Mouse (Mus musculus) embryonic facial prominence, embryonic 10.5 days (tissue): ENCODE data around the gene 6030445D17Rik. TPM values are rescaled to one million over a fixed set of nuclear protein-coding genes. Genes with fewer than 3 reads are reported as not detected.

ENCODE experiments used
- DNase-seq: peaks from one replicate; pipeline ENCODE4 v3.0.0-alpha.2; 2017; ENCODE audit warnings: low spot score
- H3K27ac ChIP-seq: fragments of 300-500 bp; sonication (generic); replicated peaks from 2 replicates; pipeline ENCODE4 v1.5.1; 2016; ENCODE audit warnings: mild to moderate bottlenecking
- H3K27me3 ChIP-seq: fragments of 300-500 bp; sonication (generic); replicated peaks from 2 replicates; pipeline ENCODE4 v1.6.1; 2016; ENCODE audit warnings: low read depth, mild to moderate bottlenecking; ENCODE audit not compliant: poor library complexity, severe bottlenecking
- H3K36me3 ChIP-seq: fragments of 300-500 bp; sonication (generic); replicated peaks from 2 replicates; pipeline ENCODE4 v1.6.1; 2016; ENCODE audit warnings: mild to moderate bottlenecking, moderate library complexity
- H3K4me1 ChIP-seq: fragments of 300-500 bp; sonication (generic); 2 replicates; pipeline ENCODE4 v1.6.1; 2016
- H3K4me3 ChIP-seq: fragments of 300-500 bp; sonication (generic); 2 replicates; pipeline ENCODE4 v1.5.1; 2016; ENCODE audit warnings: mild to moderate bottlenecking, moderate library complexity
- H3K9me3 ChIP-seq: fragments of 300-500 bp; sonication (generic); 2 replicates; pipeline ENCODE4 v1.6.1; 2016; ENCODE audit warnings: mild to moderate bottlenecking
- WGBS: fragments of 180-500 bp; shearing (Covaris S2); methylation state at CpG from one replicate; pipeline ENCODE4 v1.1.7; 2016; 5-methylcytosine and 5-hydroxymethylcytosine counted together
- polyA plus RNA-seq: library from polyadenylated mRNA; unstranded; fragments of >200 nt; fragmentation: Nextera tagmentation; extraction: Ambion mirVana; gene quantifications from 2 replicates; pipeline ENCODE4 v1.2.1, GENCODE M21; 2016

6030445D17Rik gene
- polyA plus RNA-seq, 1 experiment from 2014 or later = 0.14 TPM

- H3K36me3 ChIP-seq = no peaks in the 10 kb centered on the region
- H3K4me3 ChIP-seq = no peak overlapping the region
- no peaks in the 10 kb centered on the region for H3K4me1 ChIP-seq
- H3K9me3 ChIP-seq = no peaks in the 10 kb centered on the region
- no peaks in the 10 kb centered on the region for H3K27me3 ChIP-seq
- WGBS = 79% methylated on average over 4 of the region's 4 CpGs
- DNase-seq = no peak
- no peak overlapping the region for H3K27ac ChIP-seq
Observed at GRCm38 (mm10) chr4:136444561-136444960, 17.5 kb upstream of the 6030445D17Rik start.

GRCm38 (mm10) chr4:136449795-136450194 lies 12.3 kb upstream of the 6030445D17Rik start:
- no peaks in the 10 kb centered on the region for H3K9me3 ChIP-seq
- no peaks in the 10 kb centered on the region for H3K27me3 ChIP-seq
- no peak overlapping the region for H3K4me3 ChIP-seq
- DNase-seq = no peak
- no peaks in the 10 kb centered on the region for H3K36me3 ChIP-seq
- H3K4me1 ChIP-seq = peaks cover under 1% of the 10 kb centered on the region; the same call in 1 of the 2 replicates
- WGBS = 90% methylated on average over 5 of the region's 5 CpGs
- H3K27ac ChIP-seq = no peak overlapping the region

GRCm38 (mm10) chr4:136450271-136450670 lies 11.8 kb upstream of the 6030445D17Rik start:
- DNase-seq = no peak

GRCm38 (mm10) chr4:136451564-136451963 lies 10.5 kb upstream of the 6030445D17Rik start:
- no peaks in the 10 kb centered on the region for H3K9me3 ChIP-seq
- WGBS = 36% methylated on average over 6 of the region's 6 CpGs
- H3K36me3 ChIP-seq = no peaks in the 10 kb centered on the region
- no peaks in the 10 kb centered on the region for H3K27me3 ChIP-seq
- DNase-seq = no peak
- no peak overlapping the region for H3K27ac ChIP-seq
- no peak overlapping the region for H3K4me3 ChIP-seq
- H3K4me1 ChIP-seq = peaks cover 7% of the 10 kb centered on the region

More at GRCm38 (mm10) chr4:136450271-136450670, 11.8 kb upstream of the 6030445D17Rik start:
- Histone ChIP-seq H3K36me3 (no peaks in the 10 kb centered on the region), H3K27me3 (no peaks in the 10 kb centered on the region), H3K9me3 (no peaks in the 10 kb centered on the region), H3K4me3 (no peak overlapping the region), H3K4me1 (peaks cover 5% of the 10 kb centered on the region), H3K27ac (no peak overlapping the region)
- WGBS = 73% methylated on average over 4 of the region's 4 CpGs

GRCm38 (mm10) chr4:136452286-136452685 lies 9.8 kb upstream of the 6030445D17Rik start:
- no peaks in the 10 kb centered on the region for H3K27me3 ChIP-seq
- peaks cover 7% of the 10 kb centered on the region for H3K4me1 ChIP-seq
- H3K9me3 ChIP-seq = no peaks in the 10 kb centered on the region
- H3K27ac ChIP-seq = no peak overlapping the region
- no peaks in the 10 kb centered on the region for H3K36me3 ChIP-seq
- no peak for DNase-seq
- H3K4me3 ChIP-seq = no peak overlapping the region
- WGBS = 79% methylated on average over 3 of the region's 3 CpGs

- Histone ChIP-seq H3K27me3 (no peaks in the 10 kb centered on the region), H3K9me3 (no peaks in the 10 kb centered on the region), H3K4me1 (peaks cover 7% of the 10 kb centered on the region), H3K27ac (no peak overlapping the region), H3K36me3 (no peaks in the 10 kb centered on the region), H3K4me3 (no peak overlapping the region)
- no peak for DNase-seq
- WGBS = 71% methylated on average over 5 of the region's 5 CpGs
Observed at GRCm38 (mm10) chr4:136452792-136453191, 9.3 kb upstream of the 6030445D17Rik start.

- no peaks in the 10 kb centered on the region for H3K36me3 ChIP-seq
- no peaks in the 10 kb centered on the region for H3K9me3 ChIP-seq
- H3K27me3 ChIP-seq = peaks cover 10% of the 10 kb centered on the region
- no peak overlapping the region for H3K27ac ChIP-seq
- DNase-seq = peak; percentile 85
- 11% methylated on average over 10 of the region's 10 CpGs for WGBS
- H3K4me3 ChIP-seq = peak overlapping the region; percentile 29
- peaks cover 7% of the 10 kb centered on the region for H3K4me1 ChIP-seq
Observed at GRCm38 (mm10) chr4:136454850-136455260, 7.2 kb upstream of the 6030445D17Rik start.

- no peaks in the 10 kb centered on the region for H3K9me3 ChIP-seq
- H3K27me3 ChIP-seq = peaks cover 24% of the 10 kb centered on the region
- WGBS = 91% methylated on average over 6 of the region's 6 CpGs
Observed at GRCm38 (mm10) chr4:136456516-136457218, 5.4 kb upstream of the 6030445D17Rik start.

GRCm38 (mm10) chr4:136458276-136458675 lies 3.8 kb upstream of the 6030445D17Rik start:
- Histone ChIP-seq H3K36me3 (no peaks in the 10 kb centered on the region), H3K4me3 (no peak overlapping the region), H3K27ac (no peak overlapping the region), H3K4me1 (peaks cover 29% of the 10 kb centered on the region), H3K9me3 (no peaks in the 10 kb centered on the region), H3K27me3 (peaks cover 40% of the 10 kb centered on the region)
- no peak for DNase-seq
- 84% methylated on average over 7 of the region's 7 CpGs for WGBS

More at GRCm38 (mm10) chr4:136456516-136457218, 5.4 kb upstream of the 6030445D17Rik start:
- Histone ChIP-seq H3K27ac (no peak overlapping the region), H3K4me1 (peaks cover 14% of the 10 kb centered on the region), H3K4me3 (no peak overlapping the region), H3K36me3 (no peaks in the 10 kb centered on the region)
- DNase-seq = no peak

- no peaks in the 10 kb centered on the region for H3K36me3 ChIP-seq
- DNase-seq = no peak
- 86% methylated on average over 12 of the region's 12 CpGs for WGBS
- no peaks in the 10 kb centered on the region for H3K9me3 ChIP-seq
- H3K27ac ChIP-seq = no peak overlapping the region
- H3K27me3 ChIP-seq = peaks cover 49% of the 10 kb centered on the region
- H3K4me1 ChIP-seq = peaks cover 33% of the 10 kb centered on the region
- H3K4me3 ChIP-seq = no peak overlapping the region
Observed at GRCm38 (mm10) chr4:136459210-136459609, 2.8 kb upstream of the 6030445D17Rik start.

- H3K4me1 ChIP-seq = peaks cover 27% of the 10 kb centered on the region
- H3K9me3 ChIP-seq = no peaks in the 10 kb centered on the region
- no peak overlapping the region for H3K27ac ChIP-seq
- peaks cover 69% of the 10 kb centered on the region for H3K27me3 ChIP-seq
- H3K36me3 ChIP-seq = no peaks in the 10 kb centered on the region
- no peak for DNase-seq
- H3K4me3 ChIP-seq = no peak overlapping the region
- 26% methylated on average over 4 of the region's 4 CpGs for WGBS
Observed at GRCm38 (mm10) chr4:136461206-136461605, 844 bp upstream of the 6030445D17Rik start.

- H3K27ac ChIP-seq = peak overlapping the region; percentile 19
- H3K4me1 ChIP-seq = peaks cover 30% of the 10 kb centered on the region
- 11% methylated on average over 6 of the region's 6 CpGs for WGBS
- peaks cover 72% of the 10 kb centered on the region for H3K27me3 ChIP-seq
- DNase-seq = no peak
- no peaks in the 10 kb centered on the region for H3K36me3 ChIP-seq
- no peaks in the 10 kb centered on the region for H3K9me3 ChIP-seq
- peak overlapping the region; percentile 82 for H3K4me3 ChIP-seq
Observed at GRCm38 (mm10) chr4:136461761-136462085, 327 bp upstream of the 6030445D17Rik start.

- Histone ChIP-seq H3K4me3 (peak overlapping the region; percentile 82), H3K27me3 (peaks cover 72% of the 10 kb centered on the region), H3K4me1 (peaks cover 30% of the 10 kb centered on the region), H3K36me3 (no peaks in the 10 kb centered on the region), H3K9me3 (no peaks in the 10 kb centered on the region), H3K27ac (peak overlapping the region; percentile 84)
- WGBS = 1% methylated on average over 8 of the region's 8 CpGs
- DNase-seq = no peak
Observed at GRCm38 (mm10) chr4:136462839-136463178, 759 bp downstream of the 6030445D17Rik start.
